Mouse (Mus musculus) R1 (cell line): ENCODE data around the gene Prkn.
A peak's percentile ranks its signal among the peaks of the same experiment; 100 is the strongest.

Source experiments
- DNase-seq: peaks from one replicate; pipeline ENCODE4 v3.0.0-alpha.2; 2018; ENCODE audit warnings: low read depth, low spot score

Prkn gene

GRCm38 (mm10) chr17:10840148-10840707 lies at the start of gene Prkn, which contains the start of gene Pacrg:
Gene Prkn (plus strand): TSS chr17:10840384.
Gene Pacrg (minus strand): TSS chr17:10840311.
- DNase-seq = peak; percentile 99

GRCm38 (mm10) chr17:10791661-10792060 lies 48.5 kb upstream of the Prkn start:
- no peak for DNase-seq

GRCm38 (mm10) chr17:10806692-10807091 lies 33.5 kb upstream of the Prkn start:
- DNase-seq = no peak

DNA sequence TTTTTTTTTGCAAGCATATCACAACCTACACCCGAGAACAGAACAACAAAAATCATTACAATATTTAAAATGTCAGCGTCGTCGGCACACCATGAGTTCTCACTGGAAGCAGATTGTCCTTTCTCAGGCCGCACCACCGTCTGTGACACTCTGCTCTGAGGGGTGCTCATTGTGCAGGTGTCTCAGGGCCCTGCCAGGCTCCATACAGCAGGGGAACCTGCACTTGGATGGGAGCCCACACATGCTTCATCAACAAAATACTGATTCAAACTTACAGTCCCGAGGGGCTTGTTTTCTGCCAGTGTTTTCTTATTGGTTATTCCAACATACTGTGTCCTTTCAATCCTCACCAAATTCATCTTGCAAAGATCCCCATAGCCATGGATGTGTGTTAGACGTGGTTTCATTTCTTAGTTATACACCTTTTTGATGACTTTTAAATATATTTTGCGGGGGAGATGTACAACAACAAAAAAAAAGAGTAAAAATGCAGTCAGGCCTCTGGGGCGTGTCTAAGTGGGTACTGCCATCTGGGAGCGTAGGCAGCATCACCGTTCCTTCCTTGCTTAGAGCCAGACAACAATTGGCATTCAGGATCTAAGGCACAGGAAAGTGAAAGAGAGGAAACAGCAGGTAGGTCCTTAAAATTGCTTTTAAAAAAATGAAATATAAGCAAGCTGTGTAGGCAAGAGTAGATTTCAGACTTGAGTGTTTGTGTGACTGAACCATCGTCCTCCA lies 32.8 kb upstream of the Prkn start:
- no peak for DNase-seq

DNA sequence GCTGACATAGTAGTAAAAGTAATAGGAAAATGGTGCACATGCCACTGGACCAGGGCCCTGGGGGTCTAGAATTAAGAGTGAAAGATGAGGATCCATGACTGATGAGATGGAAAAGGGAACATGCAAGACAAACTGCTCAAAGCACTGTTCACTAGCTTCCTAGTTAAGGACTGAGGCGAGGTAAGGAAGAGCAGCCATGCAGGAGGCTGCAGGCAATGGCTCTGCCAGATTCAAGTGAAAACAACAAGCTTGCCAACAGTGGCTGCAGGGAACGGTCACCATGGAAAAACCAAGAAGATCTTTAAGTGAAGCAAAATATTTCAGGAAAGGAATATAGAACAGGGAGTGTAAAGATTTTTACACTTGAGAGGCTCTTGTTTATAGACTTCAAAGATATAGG lies 31.6 kb upstream of the Prkn start:
- DNase-seq = no peak

DNA sequence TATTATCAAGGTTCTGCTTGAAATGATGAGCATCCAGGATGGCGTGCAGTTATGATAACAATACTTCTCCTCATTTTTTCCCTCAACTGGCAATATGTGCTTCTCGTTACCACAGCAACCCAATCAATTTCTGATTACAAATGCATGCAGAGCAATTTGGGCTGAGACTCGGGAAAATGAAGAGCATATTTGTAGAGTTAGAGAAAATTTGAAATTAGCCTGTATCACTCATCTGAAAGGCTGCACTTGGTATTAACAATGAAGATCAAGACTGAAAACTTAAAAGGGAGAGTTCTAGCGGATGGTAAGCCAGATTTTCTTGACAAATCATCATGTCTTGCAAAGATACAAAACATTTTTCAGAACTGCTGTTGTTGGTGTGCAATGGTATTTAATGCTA lies 21.2 kb upstream of the Prkn start:
- no peak for DNase-seq

GRCm38 (mm10) chr17:10840731-10841201 lies 582 bp downstream of the Prkn start:
- peak; percentile 84 for DNase-seq

GRCm38 (mm10) chr17:10854207-10854606 lies 14.0 kb downstream of the Prkn start:
- no peak for DNase-seq

GRCm38 (mm10) chr17:10874208-10875187 lies 34.3 kb downstream of the Prkn start:
- no peak for DNase-seq

DNA sequence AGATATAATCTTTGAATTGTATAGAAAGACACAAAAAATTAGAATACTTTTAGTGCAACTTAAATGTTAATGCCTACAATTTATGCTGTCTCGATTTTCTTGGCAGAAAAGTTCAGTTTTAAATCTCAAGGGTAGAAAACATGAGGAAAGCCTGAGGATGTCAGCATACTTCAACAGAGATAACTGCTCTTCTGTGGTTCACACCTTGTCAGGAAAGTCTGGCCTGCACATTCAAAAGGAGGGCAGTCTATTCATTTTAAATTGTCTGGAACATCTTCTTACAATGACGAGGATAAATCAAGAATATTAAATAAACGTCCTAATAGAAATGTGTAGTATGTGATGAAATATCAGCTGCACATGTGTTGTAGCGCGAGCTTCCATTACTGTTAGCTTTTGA lies 38.8 kb downstream of the Prkn start:
- no peak for DNase-seq

- DNase-seq = no peak
Observed at GRCm38 (mm10) chr17:10882260-10882659, 42.1 kb downstream of the Prkn start.

GRCm38 (mm10) chr17:10887924-10888323 lies 47.7 kb downstream of the Prkn start:
- DNase-seq = no peak

DNA sequence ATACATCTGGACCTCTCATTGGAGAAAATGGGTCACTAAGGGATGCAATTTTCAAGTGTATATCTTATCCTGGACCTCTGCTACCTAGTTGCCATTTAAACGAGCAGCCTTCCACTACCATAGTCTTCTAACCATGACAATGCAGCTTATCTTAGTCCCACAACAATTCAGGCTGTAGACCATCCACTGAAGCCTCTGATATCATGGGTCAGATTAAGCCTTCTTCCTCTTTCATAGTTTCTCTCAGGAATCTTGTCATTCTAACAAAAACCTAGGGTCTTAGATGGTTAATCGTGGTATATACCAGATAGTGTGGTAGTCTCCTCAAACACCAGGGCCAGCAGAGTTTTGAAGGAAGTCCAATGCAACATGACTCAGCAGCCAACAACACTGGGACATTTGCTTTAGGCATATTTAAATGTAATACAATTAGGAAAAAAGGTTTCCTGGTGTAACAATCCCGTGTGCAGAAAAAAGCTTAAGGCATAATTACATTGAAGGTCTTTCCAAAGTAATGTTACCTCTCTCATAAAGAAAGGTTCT lies 61.6 kb downstream of the Prkn start:
- no peak for DNase-seq

DNA sequence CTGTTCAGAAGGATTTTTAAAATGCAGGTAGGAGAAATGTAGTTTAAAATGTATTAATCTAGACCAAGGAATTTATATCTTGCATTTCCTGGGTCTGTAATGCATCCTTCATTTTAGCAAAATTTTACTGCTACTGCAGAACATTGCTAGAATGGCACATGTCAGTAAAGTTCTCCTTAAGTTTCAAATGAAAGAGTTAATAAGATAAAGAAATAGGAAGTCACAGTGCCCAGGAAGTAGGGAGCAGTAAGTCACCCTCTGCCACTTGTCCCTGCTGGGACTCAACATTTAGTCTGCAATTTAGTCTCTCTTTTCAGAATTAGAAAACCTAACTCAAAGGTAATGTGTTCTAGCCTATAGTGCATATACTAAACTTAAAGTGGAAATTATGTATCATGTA lies 96.5 kb downstream of the Prkn start:
- no peak for DNase-seq

DNA sequence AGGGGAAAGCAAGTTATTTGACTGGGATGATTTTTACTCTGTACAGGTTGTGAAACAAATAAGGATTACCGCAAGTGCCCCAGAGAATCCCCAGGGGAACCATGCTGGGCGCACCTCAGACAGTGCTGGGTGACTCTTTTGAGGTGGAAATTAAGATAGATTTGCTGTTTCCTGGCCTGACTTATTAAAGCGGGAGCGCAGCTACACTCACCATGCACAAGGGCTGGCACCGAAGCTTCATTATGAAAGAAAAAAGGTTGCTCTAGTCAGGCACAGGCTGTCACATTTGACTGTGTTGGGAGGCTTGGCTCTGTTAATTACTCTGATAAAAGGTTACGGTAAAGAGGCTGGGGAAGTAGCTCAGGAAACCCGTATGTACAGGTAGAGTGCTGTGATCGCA lies 97.7 kb downstream of the Prkn start:
- DNase-seq = peak; percentile 21

DNA sequence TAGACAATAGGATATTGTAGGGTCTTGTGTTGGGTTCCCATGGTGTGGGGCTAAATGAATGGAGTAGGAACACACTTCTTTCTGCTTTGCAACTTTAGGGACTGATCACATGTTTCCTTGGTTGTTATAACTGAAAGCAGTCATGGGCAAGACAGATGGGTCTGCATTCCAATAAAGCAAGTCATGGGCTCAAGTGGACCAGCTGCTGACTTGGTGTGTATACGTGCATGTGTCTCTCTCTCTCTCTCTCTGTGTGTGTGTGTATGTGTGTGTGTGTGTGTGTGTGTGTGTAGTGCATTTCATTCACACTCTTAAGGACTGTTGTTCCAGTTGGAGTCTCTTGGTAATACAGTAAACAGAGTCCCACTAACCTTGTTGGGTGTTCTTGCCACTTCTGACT lies 98.6 kb downstream of the Prkn start:
- DNase-seq = no peak

DNA sequence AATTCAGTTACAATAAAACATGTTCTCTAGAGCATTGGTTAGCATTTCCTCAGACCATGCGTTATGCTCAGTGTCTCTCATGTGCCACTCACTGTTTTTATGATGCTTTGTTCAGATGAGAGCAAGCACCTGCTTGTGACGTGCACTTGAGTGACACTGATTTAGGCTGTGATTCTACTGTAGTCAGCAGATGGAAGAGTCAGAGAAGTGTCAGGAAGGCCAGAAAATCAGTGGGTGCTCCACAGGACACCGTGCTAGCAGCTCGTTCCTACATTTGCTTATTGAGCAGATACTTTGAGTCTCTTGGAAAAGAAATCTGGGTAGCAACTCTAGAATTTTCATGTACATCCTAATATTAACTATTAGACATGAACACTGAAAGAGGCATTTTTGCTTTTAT lies 106.4 kb downstream of the Prkn start:
- no peak for DNase-seq

- DNase-seq = no peak
Observed at GRCm38 (mm10) chr17:10947614-10948013, 107.4 kb downstream of the Prkn start.

- no peak for DNase-seq
Observed at GRCm38 (mm10) chr17:10959066-10959864, 119.1 kb downstream of the Prkn start.

DNA sequence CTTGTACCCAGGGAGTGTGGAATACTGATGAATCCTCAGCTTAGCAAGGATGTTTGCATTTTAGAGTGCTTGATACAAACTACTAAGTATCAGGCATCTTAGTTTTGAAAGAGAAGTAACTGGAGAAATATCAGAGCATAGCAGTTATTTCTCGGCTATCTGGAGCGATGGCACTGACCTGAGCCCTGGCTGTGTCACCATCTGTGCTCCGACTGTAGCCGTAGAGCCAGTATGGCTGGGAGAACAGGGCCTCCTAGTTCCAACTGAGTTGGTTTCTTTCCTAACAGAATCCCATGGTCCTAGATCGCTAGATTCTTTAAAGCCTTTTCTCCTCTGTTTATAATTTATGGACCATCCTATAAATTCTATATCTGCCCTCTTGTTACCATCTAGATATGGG lies 122.0 kb downstream of the Prkn start:
- no peak for DNase-seq

- no peak for DNase-seq
Observed at GRCm38 (mm10) chr17:10982136-10982535, 142.0 kb downstream of the Prkn start.
